Mouse (Mus musculus) left cerebral cortex, postnatal 10 days (tissue): ENCODE measurements at regions not wholly inside any gene's neighbourhood (a gene's known extent, or its start where the extent isn't known, plus 50 kb on each side); places are given as distances from the start of the nearest gene placed in this dataset.

Experiments used
- DNase-seq, 2 experiments: peaks; one replicate each; pipeline ENCODE4 v3.0.0; 2021 to 2022; ENCODE audit warnings: low spot score in 2 of 2, mixed read lengths in 1 of 2; ENCODE audit errors: extremely low spot score in 1 of 2
- intact Hi-C: fragments of 180-260 bp; cut with DNase I; formaldehyde crosslinking; loops from one replicate; pipeline ENCODE4 v1.15.1; 2025

GRCm38 (mm10) chr17:47317651-47318050 lies 51.0 kb upstream of the Mrps10 start:
- intact Hi-C loops, result no loop called here
- no peak for DNase-seq

- intact Hi-C loops, result no loop called here
- no peak for DNase-seq
Observed at GRCm38 (mm10) chr17:47313162-47313561, 55.5 kb upstream of the Mrps10 start.

DNA sequence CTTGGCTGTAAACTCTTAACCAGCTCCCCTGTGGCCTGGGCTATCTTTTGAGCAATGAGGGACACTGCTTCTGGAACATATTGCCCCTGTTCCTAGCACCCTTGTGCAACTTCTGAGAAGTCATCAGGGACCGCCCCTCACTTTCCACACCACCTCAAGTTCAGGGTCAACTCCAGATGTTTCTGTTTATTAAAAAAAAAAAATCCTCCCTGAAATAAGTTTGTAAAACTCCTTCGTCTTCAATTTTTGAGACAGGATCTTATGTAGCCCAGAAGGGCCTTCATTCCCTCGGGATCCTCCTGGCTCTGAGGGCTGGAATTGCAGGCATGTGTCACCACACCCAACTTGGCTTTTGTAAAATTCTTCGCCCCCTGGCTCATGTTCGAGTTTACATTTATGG lies 57.4 kb upstream of the Mrps10 start:
- DNase-seq, result no peak
- intact Hi-C loops, result no loop called here

DNA sequence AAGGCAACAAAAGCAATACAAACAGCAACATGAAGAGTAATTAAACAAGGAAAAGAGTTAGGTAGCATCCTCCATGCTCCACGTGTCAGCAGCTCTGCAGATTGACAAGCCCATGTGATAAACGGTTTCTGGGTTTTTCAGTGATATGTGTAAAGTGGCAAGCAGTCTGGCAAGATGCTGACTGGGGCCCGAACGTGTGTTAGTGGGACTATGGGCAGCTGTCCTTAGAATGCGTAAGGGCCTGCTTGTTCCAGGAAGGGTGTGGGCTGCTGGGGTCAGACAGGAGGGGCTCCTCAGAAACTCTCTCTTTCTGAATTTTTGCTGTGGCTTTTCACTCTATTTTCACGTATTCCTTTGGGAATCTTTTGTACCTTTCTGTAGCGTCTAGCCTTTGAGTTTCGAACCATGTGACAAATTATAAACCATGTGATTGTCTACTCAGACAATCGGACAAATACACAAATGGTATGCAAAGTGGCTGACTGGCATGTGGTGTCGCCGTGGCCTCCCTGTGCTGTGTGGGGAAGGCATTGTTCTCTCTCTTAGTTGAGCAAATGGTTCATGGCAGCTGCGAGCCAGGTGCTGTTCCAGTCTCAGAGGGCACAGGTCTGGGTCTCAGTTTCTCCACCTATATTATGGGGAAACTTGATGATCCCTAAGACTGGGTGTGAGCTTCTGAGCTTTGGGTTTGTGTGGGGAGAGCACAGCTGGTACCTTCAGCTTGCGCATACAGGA lies 62.5 kb upstream of the Mrps10 start:
- no peak for DNase-seq
- intact Hi-C loops, result no loop called here

DNA sequence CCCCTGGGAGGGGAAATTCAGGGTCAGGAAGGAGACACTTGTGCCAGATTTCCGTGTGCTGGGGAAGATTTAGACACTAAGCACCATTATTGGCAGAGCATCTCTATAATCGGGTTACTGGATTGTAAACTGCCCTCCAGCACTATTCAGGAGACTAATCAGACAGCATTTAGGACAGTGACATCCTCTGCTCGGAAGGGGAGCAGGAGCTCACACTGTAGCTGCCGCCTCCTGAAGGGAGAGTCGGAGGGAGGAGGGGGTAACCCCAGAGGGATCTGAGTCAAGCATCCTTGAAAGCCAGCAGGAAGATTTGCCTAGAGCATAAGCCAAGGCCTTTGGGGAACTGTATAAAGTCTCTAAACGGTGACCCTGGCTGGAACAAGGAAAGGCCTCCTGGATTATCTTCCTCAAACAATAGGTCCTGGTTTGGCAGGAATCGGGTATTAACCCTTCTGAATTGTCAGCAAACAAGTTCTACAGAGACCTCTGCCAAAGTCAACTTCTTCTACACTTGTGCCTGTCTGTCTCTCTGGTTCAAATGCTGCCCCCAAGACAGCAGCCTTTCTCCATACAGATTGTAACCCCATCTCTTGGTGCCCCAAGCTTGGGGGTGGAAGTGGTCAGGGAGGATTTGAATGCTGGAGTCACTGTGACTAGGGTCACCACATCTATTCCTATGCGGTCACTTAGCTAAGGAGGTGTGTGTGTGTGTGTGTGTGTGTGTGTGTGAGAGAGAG lies 64.1 kb upstream of the Mrps10 start:
- no peak for DNase-seq
- intact Hi-C loops, result no loop called here

DNA sequence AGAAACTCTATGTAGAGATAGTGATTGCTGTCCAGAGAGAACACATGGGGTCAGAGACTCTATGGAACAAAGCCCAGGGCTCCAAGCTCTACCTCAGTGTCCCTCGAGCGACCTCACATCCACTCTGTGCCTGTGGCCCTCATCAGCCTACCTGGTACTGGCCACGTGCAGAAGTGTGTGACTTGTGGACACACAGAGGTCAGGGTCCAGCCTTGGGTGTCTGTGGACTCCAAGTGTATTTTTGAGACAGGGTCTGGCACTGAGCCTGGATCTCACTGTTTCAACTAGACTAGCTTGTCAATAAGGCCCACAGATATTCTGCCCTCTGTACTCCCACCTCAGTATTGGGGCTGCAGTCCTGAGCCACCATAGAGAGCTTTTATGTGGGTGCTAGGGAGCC lies 65.1 kb upstream of the Mrps10 start:
- intact Hi-C loops, result no loop called here
- DNase-seq, result no peak

DNA sequence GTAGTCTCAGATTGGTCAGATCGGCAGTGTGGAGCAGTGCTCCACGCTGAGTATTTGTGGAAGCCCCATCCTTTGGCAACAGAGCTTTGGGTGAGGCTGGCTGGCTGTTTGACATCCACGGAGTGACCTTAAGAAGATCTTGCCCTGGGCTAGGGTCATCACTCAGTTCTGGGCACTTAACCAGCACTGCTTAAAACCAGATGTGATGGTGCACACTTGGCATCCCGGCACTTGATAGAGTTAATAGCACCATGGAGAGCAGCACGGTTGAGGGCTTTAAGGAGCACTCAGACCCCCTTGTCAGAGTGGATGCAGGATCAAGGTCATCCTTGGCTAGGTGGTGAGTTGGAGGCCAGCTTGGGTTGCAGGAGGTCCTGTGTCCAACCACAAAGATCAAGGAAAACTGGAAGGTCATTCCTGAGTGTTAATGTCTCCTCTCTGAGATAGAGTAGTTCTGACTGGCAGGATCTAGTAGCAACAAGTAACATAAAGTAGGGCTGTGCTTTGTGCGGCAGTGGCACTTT lies 70.2 kb upstream of the Mrps10 start:
- intact Hi-C loops, result no loop called here

DNA sequence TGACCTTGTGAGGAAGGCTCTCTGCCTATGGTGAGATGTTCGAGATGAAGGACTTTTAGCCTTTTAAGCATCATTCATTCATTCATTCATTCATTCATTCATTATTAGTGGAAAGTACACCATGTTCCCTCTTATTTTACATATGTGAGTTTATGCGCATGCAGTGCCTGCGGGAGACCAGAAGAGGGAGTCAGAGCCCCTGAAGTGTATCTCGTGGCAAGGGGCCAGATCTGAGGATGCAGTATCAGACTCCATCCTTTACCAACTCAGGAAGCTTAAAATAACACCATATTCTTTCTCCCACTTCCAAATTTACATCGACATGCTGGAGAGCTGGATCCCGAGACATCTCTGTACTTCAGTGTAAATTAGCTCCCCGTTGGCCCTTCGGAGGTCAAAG lies 70.7 kb upstream of the Mrps10 start:
- DNase-seq, result peak; percentile 63 to 74
- intact Hi-C loops, result no loop called here

More for the DNA sequence above, 70.2 kb upstream of the Mrps10 start:
- DNase-seq, result no peak

DNA sequence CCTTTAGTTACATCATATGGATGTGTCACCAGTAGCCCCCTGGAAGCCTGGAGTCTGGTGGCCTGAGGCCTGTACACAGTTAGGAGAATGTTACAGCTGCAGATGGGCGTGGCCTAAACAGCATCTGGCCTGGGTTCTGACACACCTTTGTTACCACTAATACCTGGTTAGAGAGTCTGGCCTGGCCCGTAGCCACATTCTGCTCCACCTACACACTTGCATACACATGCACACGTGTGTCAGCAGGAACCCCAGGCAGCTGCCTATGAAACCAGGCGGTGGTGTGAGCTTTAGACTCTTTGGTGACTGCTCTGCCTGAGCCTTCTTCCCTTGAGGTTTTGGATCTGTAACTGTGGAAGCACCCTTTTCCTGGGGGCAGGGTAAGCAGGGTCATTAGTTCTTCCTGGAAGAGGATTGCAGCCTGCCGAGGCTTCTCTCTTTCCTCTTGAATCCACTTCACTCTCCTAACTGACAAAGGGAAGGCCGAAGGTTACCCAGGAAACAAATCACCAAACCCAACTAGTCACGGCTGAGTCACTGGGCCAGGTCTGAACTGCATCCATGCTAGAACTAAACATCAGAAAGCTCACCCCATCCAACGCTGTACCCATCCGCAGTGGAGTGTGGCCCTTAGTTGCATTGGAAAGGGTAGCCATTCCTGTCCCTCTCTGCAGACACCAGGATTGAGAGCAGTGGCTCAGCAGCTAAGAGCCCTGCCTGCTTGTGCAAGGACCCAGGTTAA lies 71.8 kb upstream of the Mrps10 start:
- DNase-seq, result no peak
- intact Hi-C loops, result no loop called here

GRCm38 (mm10) chr17:47295315-47296011 lies 73.2 kb upstream of the Mrps10 start:
- intact Hi-C loops, result no loop called here

GRCm38 (mm10) chr17:47294091-47294534 lies 74.6 kb upstream of the Mrps10 start:
- no peak for DNase-seq
- intact Hi-C loops, result loop anchor here (5.0 kb wide), 1 partner anchor 252 kb away; no protein-coding TSS in a partner anchor

More at GRCm38 (mm10) chr17:47295315-47296011, 73.2 kb upstream of the Mrps10 start:
- no peak for DNase-seq

DNA sequence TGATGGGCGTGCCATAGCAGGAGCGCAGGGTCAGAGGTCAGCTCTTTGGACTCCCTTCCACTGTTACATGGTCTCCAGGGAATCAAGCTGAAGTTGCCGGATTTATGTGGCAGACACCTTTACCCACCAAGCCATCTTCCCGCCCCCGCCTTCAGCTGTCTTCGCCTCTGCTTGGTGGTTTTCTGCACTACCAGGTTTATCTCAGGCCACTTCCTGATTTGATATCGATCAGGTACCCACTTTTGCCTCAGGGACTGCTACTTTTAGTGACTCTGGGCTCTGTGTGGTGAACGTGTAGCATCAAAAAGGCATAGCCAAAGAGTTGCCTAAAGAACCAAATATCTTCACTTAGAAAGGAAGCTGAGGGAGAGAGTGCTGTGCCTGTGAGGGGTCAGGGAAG lies 75.5 kb upstream of the Mrps10 start:
- intact Hi-C loops, result loop anchor here (5.0 kb wide), 1 partner anchor 251 kb away; no protein-coding TSS in a partner anchor
- no peak for DNase-seq

- no peak for DNase-seq
- intact Hi-C loops, result loop anchor here (5.0 kb wide), 1 partner anchor 249 kb away; no protein-coding TSS in a partner anchor
Observed at GRCm38 (mm10) chr17:47291558-47291957, 77.1 kb upstream of the Mrps10 start.

GRCm38 (mm10) chr17:47285616-47286015 lies 83.1 kb upstream of the Mrps10 start:
- DNase-seq, result no peak
- intact Hi-C loops, result no loop called here

DNA sequence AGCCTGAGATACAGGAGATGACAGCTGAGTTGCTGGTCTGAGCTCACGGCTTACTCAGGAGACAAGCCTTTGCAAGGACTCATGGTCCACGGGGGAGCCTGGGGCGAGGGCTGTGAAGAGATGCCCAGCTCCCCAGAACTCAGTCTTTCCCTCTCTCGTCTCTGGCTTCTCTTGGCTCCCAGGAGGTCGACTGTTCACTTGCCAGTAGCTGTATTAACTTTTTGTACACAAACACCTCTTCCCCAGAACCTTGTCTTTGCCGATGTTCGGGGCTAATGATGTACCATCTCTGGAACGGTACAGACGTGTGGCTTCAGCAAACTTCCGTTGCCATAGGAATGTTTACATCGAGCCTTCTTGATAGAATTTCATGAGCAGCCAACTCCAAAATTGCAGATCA lies 84.5 kb upstream of the Mrps10 start:
- intact Hi-C loops, result no loop called here
- DNase-seq, result no peak

DNA sequence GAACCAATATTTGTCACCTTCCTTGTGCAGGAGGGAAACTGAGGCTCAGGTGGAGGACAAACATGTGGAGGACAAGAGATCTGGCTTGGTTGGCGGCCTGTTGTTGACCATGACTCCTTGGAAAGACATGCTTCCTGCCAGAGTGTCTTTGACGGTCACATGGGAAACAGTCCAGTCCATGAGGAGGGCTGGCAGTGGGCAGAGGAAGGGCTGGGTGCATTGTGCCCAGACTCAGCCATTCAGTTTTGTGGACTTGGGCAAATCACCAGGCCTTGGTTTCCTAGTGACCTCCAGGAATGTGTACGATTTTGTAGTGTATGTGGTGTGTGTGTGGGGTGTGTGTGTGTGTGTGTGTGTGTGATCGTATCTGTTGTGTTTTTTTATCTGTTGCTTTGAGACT lies 85.5 kb upstream of the Mrps10 start:
- no peak for DNase-seq
- intact Hi-C loops, result no loop called here

GRCm38 (mm10) chr17:47282476-47282875 lies 86.2 kb upstream of the Mrps10 start:
- no peak for DNase-seq
- intact Hi-C loops, result no loop called here

DNA sequence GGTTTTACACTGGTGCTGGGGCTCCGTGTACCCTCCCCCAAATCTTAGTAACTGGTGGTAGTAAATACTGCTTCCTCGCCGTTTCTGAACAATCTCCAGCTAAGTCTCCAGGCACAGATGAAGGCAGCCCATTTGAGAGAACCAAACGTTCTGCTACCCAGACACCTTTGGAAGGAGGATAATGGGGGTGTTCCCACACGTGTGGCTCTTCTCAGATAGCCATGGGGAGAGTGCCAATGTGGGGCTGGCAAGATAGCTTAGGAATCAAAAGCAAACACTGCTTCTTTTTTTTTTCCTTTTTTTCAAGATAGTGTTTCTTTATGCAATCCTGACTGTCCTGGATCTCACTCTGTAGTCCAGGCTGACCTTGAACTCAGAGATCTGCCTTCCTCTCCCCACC lies 90.8 kb upstream of the Mrps10 start:
- no peak for DNase-seq
- intact Hi-C loops, result no loop called here

GRCm38 (mm10) chr17:47276639-47277038 lies 92.0 kb upstream of the Mrps10 start:
- intact Hi-C loops, result no loop called here
- no peak for DNase-seq
